Mouse (Mus musculus): ENCODE results near the gene Med28. TPM values are rescaled to one million over a fixed set of nuclear protein-coding genes. Genes with fewer than 3 reads are reported as not detected.
A peak's percentile ranks its signal among the peaks of the same experiment; 100 is the strongest.

Gene Med28
- polyA plus RNA-seq, 1 experiment from 2014 or later = 289 TPM

GRCm38 (mm10) chr5:45481125-45481524 is 38.9 kb upstream of the Med28 start:
- H3K27ac ChIP-seq (ENCODE audit: low read length) = no peak overlapping the region
- no peak overlapping the region for H3K4me3 ChIP-seq (replicated peaks; ENCODE audit: low read length)
- H3K9ac ChIP-seq (replicated peaks; ENCODE audit: low read depth, low read length) = no peak overlapping the region
- no peaks in the 10 kb centered on the region for H3K9me3 ChIP-seq (ENCODE audit: control insufficient read depth, low read length)
- no peak overlapping the region for H3K4me2 ChIP-seq (ENCODE audit: low read length)
- H3K4me1 ChIP-seq (replicated peaks; ENCODE audit: control insufficient read depth, insufficient read depth, low read length) = peaks cover 3% of the 10 kb centered on the region
- WGBS = 94% methylated on average over 2 of the region's 2 CpGs
- ATAC-seq = no peak
- no peaks in the 10 kb centered on the region for H3K27me3 ChIP-seq (replicated peaks; ENCODE audit: control insufficient read depth, insufficient read depth, low read length)
- H3K36me3 ChIP-seq (ENCODE audit: control insufficient read depth, insufficient read depth) = no peaks in the 10 kb centered on the region

GRCm38 (mm10) chr5:45482607-45483006 is 37.4 kb upstream of the Med28 start:
- WGBS = 87% methylated on average over 3 of the region's 3 CpGs
- H3K36me3 ChIP-seq (ENCODE audit: control insufficient read depth, insufficient read depth) = no peaks in the 10 kb centered on the region
- no peak for ATAC-seq
- no peaks in the 10 kb centered on the region for H3K4me1 ChIP-seq (replicated peaks; ENCODE audit: control insufficient read depth, insufficient read depth, low read length)
- no peak overlapping the region for H3K4me2 ChIP-seq (ENCODE audit: low read length)
- H3K9ac ChIP-seq (replicated peaks; ENCODE audit: low read depth, low read length) = no peak overlapping the region
- H3K4me3 ChIP-seq (replicated peaks; ENCODE audit: low read length) = no peak overlapping the region
- no peaks in the 10 kb centered on the region for H3K27me3 ChIP-seq (replicated peaks; ENCODE audit: control insufficient read depth, insufficient read depth, low read length)
- no peak overlapping the region for H3K27ac ChIP-seq (ENCODE audit: low read length)
- no peaks in the 10 kb centered on the region for H3K9me3 ChIP-seq (ENCODE audit: control insufficient read depth, low read length)

- Histone ChIP-seq H3K27ac (ENCODE audit: low read length) (no peak overlapping the region), H3K4me3 (replicated peaks; ENCODE audit: low read length) (no peak overlapping the region), H3K27me3 (replicated peaks; ENCODE audit: control insufficient read depth, insufficient read depth, low read length) (no peaks in the 10 kb centered on the region), H3K4me1 (replicated peaks; ENCODE audit: control insufficient read depth, insufficient read depth, low read length) (no peaks in the 10 kb centered on the region), H3K9ac (replicated peaks; ENCODE audit: low read depth, low read length) (no peak overlapping the region), H3K36me3 (ENCODE audit: control insufficient read depth, insufficient read depth) (no peaks in the 10 kb centered on the region), H3K9me3 (ENCODE audit: control insufficient read depth, low read length) (no peaks in the 10 kb centered on the region), H3K4me2 (ENCODE audit: low read length) (no peak overlapping the region)
- WGBS = 86% methylated on average over 1 of the region's 1 CpGs
- ATAC-seq = no peak
Observed at GRCm38 (mm10) chr5:45483654-45484053, 36.4 kb upstream of the Med28 start.

- Histone ChIP-seq H3K9ac (replicated peaks; ENCODE audit: low read depth, low read length) (no peak overlapping the region), H3K4me3 (replicated peaks; ENCODE audit: low read length) (no peak overlapping the region)
- 40% methylated on average over 4 of the region's 4 CpGs for WGBS
Observed at GRCm38 (mm10) chr5:45491776-45492175, 28.3 kb upstream of the Med28 start.

GRCm38 (mm10) chr5:45493191-45494092 is 26.6 kb upstream of the Med28 start, which contains the start of gene Lap3:
Gene Lap3 (plus strand): TSS chr5:45493374.
- no peak within 1 kb of the TSS for H3K27ac ChIP-seq (ENCODE audit: low read length)

More at GRCm38 (mm10) chr5:45491776-45492175, 28.3 kb upstream of the Med28 start:
- Histone ChIP-seq H3K9me3 (ENCODE audit: control insufficient read depth, low read length) (no peaks in the 10 kb centered on the region), H3K4me2 (ENCODE audit: low read length) (no peak overlapping the region), H3K27ac (ENCODE audit: low read length) (no peak overlapping the region), H3K27me3 (replicated peaks; ENCODE audit: control insufficient read depth, insufficient read depth, low read length) (no peaks in the 10 kb centered on the region), H3K36me3 (ENCODE audit: control insufficient read depth, insufficient read depth) (no peaks in the 10 kb centered on the region), H3K4me1 (replicated peaks; ENCODE audit: control insufficient read depth, insufficient read depth, low read length) (peaks cover 12% of the 10 kb centered on the region)
- ATAC-seq = no peak

GRCm38 (mm10) chr5:45494093-45494755 is 25.8 kb upstream of the Med28 start:
- no peak for ATAC-seq

More at GRCm38 (mm10) chr5:45493191-45494092, 26.6 kb upstream of the Med28 start, which contains the start of gene Lap3:
- Histone ChIP-seq H3K4me3 (replicated peaks; ENCODE audit: low read length) (peak within 1 kb of the TSS; percentile 85), H3K27me3 (replicated peaks; ENCODE audit: control insufficient read depth, insufficient read depth, low read length) (no peaks in the 10 kb centered on the region), H3K4me2 (ENCODE audit: low read length) (peak within 1 kb of the TSS; percentile 87), H3K4me1 (replicated peaks; ENCODE audit: control insufficient read depth, insufficient read depth, low read length) (peaks cover 12% of the 10 kb centered on the region), H3K9ac (replicated peaks; ENCODE audit: low read depth, low read length) (peak within 1 kb of the TSS; percentile 74), H3K9me3 (ENCODE audit: control insufficient read depth, low read length) (no peaks in the 10 kb centered on the region), H3K36me3 (ENCODE audit: control insufficient read depth, insufficient read depth) (no peaks in the 10 kb centered on the region)
- ATAC-seq = peak; percentile 94
- under 1% methylated on average over 78 of the region's 78 CpGs for WGBS

GRCm38 (mm10) chr5:45495429-45495975 is 24.5 kb upstream of the Med28 start:
- H3K9me3 ChIP-seq (ENCODE audit: control insufficient read depth, low read length) = no peaks in the 10 kb centered on the region
- no peak overlapping the region for H3K4me2 ChIP-seq (ENCODE audit: low read length)
- H3K27ac ChIP-seq (ENCODE audit: low read length) = no peak overlapping the region
- H3K9ac ChIP-seq (replicated peaks; ENCODE audit: low read depth, low read length) = no peak overlapping the region
- H3K4me1 ChIP-seq (replicated peaks; ENCODE audit: control insufficient read depth, insufficient read depth, low read length) = peaks cover 12% of the 10 kb centered on the region
- H3K36me3 ChIP-seq (ENCODE audit: control insufficient read depth, insufficient read depth) = no peaks in the 10 kb centered on the region
- H3K27me3 ChIP-seq (replicated peaks; ENCODE audit: control insufficient read depth, insufficient read depth, low read length) = no peaks in the 10 kb centered on the region
- 91% methylated on average over 3 of the region's 3 CpGs for WGBS
- H3K4me3 ChIP-seq (replicated peaks; ENCODE audit: low read length) = no peak overlapping the region
- ATAC-seq = no peak

More at GRCm38 (mm10) chr5:45494093-45494755, 25.8 kb upstream of the Med28 start:
- Histone ChIP-seq H3K4me2 (ENCODE audit: low read length) (peak overlapping the region; percentile 87), H3K27ac (ENCODE audit: low read length) (no peak overlapping the region), H3K9me3 (ENCODE audit: control insufficient read depth, low read length) (no peaks in the 10 kb centered on the region), H3K9ac (replicated peaks; ENCODE audit: low read depth, low read length) (peak overlapping the region; percentile 74), H3K4me1 (replicated peaks; ENCODE audit: control insufficient read depth, insufficient read depth, low read length) (peaks cover 12% of the 10 kb centered on the region), H3K36me3 (ENCODE audit: control insufficient read depth, insufficient read depth) (no peaks in the 10 kb centered on the region), H3K4me3 (replicated peaks; ENCODE audit: low read length) (peak overlapping the region; percentile 85), H3K27me3 (replicated peaks; ENCODE audit: control insufficient read depth, insufficient read depth, low read length) (no peaks in the 10 kb centered on the region)
- 67% methylated on average over 9 of the region's 9 CpGs for WGBS

- H3K4me2 ChIP-seq (ENCODE audit: low read length) = no peak overlapping the region
- H3K4me1 ChIP-seq (replicated peaks; ENCODE audit: control insufficient read depth, insufficient read depth, low read length) = peaks cover 12% of the 10 kb centered on the region
- no peak overlapping the region for H3K27ac ChIP-seq (ENCODE audit: low read length)
- no peak overlapping the region for H3K4me3 ChIP-seq (replicated peaks; ENCODE audit: low read length)
- no peaks in the 10 kb centered on the region for H3K36me3 ChIP-seq (ENCODE audit: control insufficient read depth, insufficient read depth)
- H3K9ac ChIP-seq (replicated peaks; ENCODE audit: low read depth, low read length) = no peak overlapping the region
- no peak for ATAC-seq
- no peaks in the 10 kb centered on the region for H3K9me3 ChIP-seq (ENCODE audit: control insufficient read depth, low read length)
- no peaks in the 10 kb centered on the region for H3K27me3 ChIP-seq (replicated peaks; ENCODE audit: control insufficient read depth, insufficient read depth, low read length)
Observed at GRCm38 (mm10) chr5:45496042-45496441, 24.0 kb upstream of the Med28 start.

GRCm38 (mm10) chr5:45496479-45496878 is 23.6 kb upstream of the Med28 start:
- no peak overlapping the region for H3K4me2 ChIP-seq (ENCODE audit: low read length)
- no peak overlapping the region for H3K9ac ChIP-seq (replicated peaks; ENCODE audit: low read depth, low read length)
- WGBS = 90% methylated on average over 4 of the region's 4 CpGs
- no peak overlapping the region for H3K27ac ChIP-seq (ENCODE audit: low read length)
- ATAC-seq = no peak
- H3K27me3 ChIP-seq (replicated peaks; ENCODE audit: control insufficient read depth, insufficient read depth, low read length) = no peaks in the 10 kb centered on the region
- H3K4me1 ChIP-seq (replicated peaks; ENCODE audit: control insufficient read depth, insufficient read depth, low read length) = peaks cover 12% of the 10 kb centered on the region
- no peaks in the 10 kb centered on the region for H3K9me3 ChIP-seq (ENCODE audit: control insufficient read depth, low read length)
- no peaks in the 10 kb centered on the region for H3K36me3 ChIP-seq (ENCODE audit: control insufficient read depth, insufficient read depth)
- no peak overlapping the region for H3K4me3 ChIP-seq (replicated peaks; ENCODE audit: low read length)

Measured in forebrain, embryonic 16.5 days (tissue).